Mouse (Mus musculus) MEL (cell line): ENCODE data around the gene Hfe2. TPM values are rescaled to one million over a fixed set of nuclear protein-coding genes. Genes with fewer than 3 reads are reported as not detected.
"Not testable (repeated sequence)": the region's sequence is repeated elsewhere in the genome, so short reads cannot be mapped to it uniquely, and the experiment has no call there.

ENCODE experiments used
- DNase-seq: peaks from one replicate; pipeline ENCODE4 v3.0.0; 2011; ENCODE audit warnings: low read depth, low spot score
- H3K27ac ChIP-seq: 2 replicates; pipeline ENCODE4 v1.5.1; 2012; ENCODE audit warnings: low read depth, mild to moderate bottlenecking, control low read depth, low read length, moderate library complexity; ENCODE audit not compliant: control insufficient read depth
- H3K27me3 ChIP-seq, 2 experiments: fragments of 150-350 bp in 1 of 2; sonication (generic) in 1 of 2; 2 replicates each; pipeline ENCODE4 v1.6.1; 2012; ENCODE audit warnings: low read length in 2 of 2, mild to moderate bottlenecking in 2 of 2, improper control_type of control experiment in 1 of 2, moderate library complexity in 1 of 2; ENCODE audit not compliant: insufficient read depth in 2 of 2, control insufficient read depth in 1 of 2
- H3K36me3 ChIP-seq, 2 experiments: 2 replicates each; pipeline ENCODE4 v1.6.1; 2012 to 2014; ENCODE audit warnings: low read length in 2 of 2, improper control_type of control experiment in 1 of 2, inconsistent platforms in 1 of 2, mild to moderate bottlenecking in 1 of 2; ENCODE audit not compliant: insufficient read depth in 2 of 2, control insufficient read depth in 1 of 2
- H3K4me1 ChIP-seq, 2 experiments: fragments of 150-350 bp in 1 of 2; sonication (generic) in 1 of 2; 2 replicates each; pipeline ENCODE4 v1.6.1; 2012; ENCODE audit warnings: low read length in 2 of 2, improper control_type of control experiment in 1 of 2, mild to moderate bottlenecking in 1 of 2; ENCODE audit not compliant: insufficient read depth in 2 of 2, control insufficient read depth in 1 of 2
- H3K4me3 ChIP-seq, 2 experiments: fragments of 150-350 bp in 1 of 2; sonication (generic) in 1 of 2; 2 replicates each; pipeline ENCODE4 v1.5.1; 2012; ENCODE audit warnings: low read depth in 2 of 2, low read length in 2 of 2, mild to moderate bottlenecking in 2 of 2, moderate library complexity in 2 of 2, control low read depth in 1 of 2, improper control_type of control experiment in 1 of 2; ENCODE audit not compliant: control insufficient read depth in 1 of 2, insufficient read depth in 1 of 2
- H3K79me2 ChIP-seq: 2 replicates; pipeline ENCODE4 v1.6.1; 2012; ENCODE audit warnings: mild to moderate bottlenecking, low read length, moderate library complexity; ENCODE audit not compliant: control insufficient read depth, poor library complexity, insufficient read depth
- H3K9ac ChIP-seq: 2 replicates; pipeline ENCODE4 v1.6.1; 2012; ENCODE audit warnings: low read depth, mild to moderate bottlenecking, control low read depth, low read length, moderate library complexity; ENCODE audit not compliant: control insufficient read depth, poor library complexity, severe bottlenecking
- H3K9me3 ChIP-seq: fragments of 150-350 bp; sonication (generic); replicated peaks from 2 replicates; pipeline ENCODE4 v1.6.1; 2012; ENCODE audit warnings: mild to moderate bottlenecking, low read length, improper control_type of control experiment, moderate library complexity; ENCODE audit not compliant: insufficient read depth
- CHD1 ChIP-seq: IDR thresholded peaks from 2 replicates; pipeline ENCODE4 v1.6.1; 2012; ENCODE audit warnings: low read depth, mild to moderate bottlenecking, inconsistent platforms, low read length, improper control_type of control experiment
- EP300 ChIP-seq, 2 experiments: IDR thresholded peaks; 2 replicates each; pipeline ENCODE4 v1.6.1; 2011; ENCODE audit warnings: improper control_type of control experiment in 2 of 2, low read length in 2 of 2, low read depth in 1 of 2, mild to moderate bottlenecking in 1 of 2
- ETS1 ChIP-seq: IDR thresholded peaks from 2 replicates; pipeline ENCODE4 v1.6.1; 2012; ENCODE audit warnings: low read depth, mild to moderate bottlenecking, inconsistent platforms, low read length, improper control_type of control experiment, moderate library complexity
- GATA1 ChIP-seq: IDR thresholded peaks from 2 replicates; pipeline ENCODE4 v1.6.1; 2011; ENCODE audit warnings: low read depth, low read length, improper control_type of control experiment
- JUND ChIP-seq: IDR thresholded peaks from 2 replicates; pipeline ENCODE4 v1.6.1; 2011; ENCODE audit warnings: low read depth, mild to moderate bottlenecking, improper control_type of control experiment, low read length
- KAT2A ChIP-seq: conservative IDR thresholded peaks from 2 replicates; pipeline ENCODE4 v1.6.1; 2012; ENCODE audit warnings: low read depth, low read length, improper control_type of control experiment, inconsistent platforms
- MAFK ChIP-seq: IDR thresholded peaks from 2 replicates; pipeline ENCODE4 v1.6.1; 2011; ENCODE audit warnings: low read depth, mild to moderate bottlenecking, low read length, improper control_type of control experiment, borderline replicate concordance
- MEF2A ChIP-seq: IDR thresholded peaks from 2 replicates; pipeline ENCODE4 v1.6.1; 2014; ENCODE audit warnings: low read depth, mild to moderate bottlenecking, inconsistent platforms, low read length, improper control_type of control experiment; ENCODE audit not compliant: poor library complexity, insufficient replicate concordance, severe bottlenecking; ENCODE audit errors: extremely low read depth
- MXI1 ChIP-seq: IDR thresholded peaks from 2 replicates; pipeline ENCODE4 v1.6.1; 2011; ENCODE audit warnings: mild to moderate bottlenecking, low read depth, low read length, improper control_type of control experiment
- MYB ChIP-seq: IDR thresholded peaks from 2 replicates; pipeline ENCODE4 v1.6.1; 2011; ENCODE audit warnings: mild to moderate bottlenecking, low read depth, low read length, improper control_type of control experiment
- POLR2AphosphoS2 ChIP-seq: IDR thresholded peaks from 2 replicates; pipeline ENCODE4 v1.6.1; 2011; ENCODE audit warnings: low read length, improper control_type of control experiment
- RCOR1 ChIP-seq: IDR thresholded peaks from 2 replicates; pipeline ENCODE4 v1.6.1; 2012; ENCODE audit warnings: low read depth, mild to moderate bottlenecking, inconsistent platforms, low read length, improper control_type of control experiment
- TCF12 ChIP-seq: IDR thresholded peaks from 2 replicates; pipeline ENCODE4 v1.6.1; 2014; ENCODE audit warnings: low read depth, mild to moderate bottlenecking, inconsistent platforms, low read length, improper control_type of control experiment, moderate library complexity
- UBTF ChIP-seq: IDR thresholded peaks from 2 replicates; pipeline ENCODE4 v1.6.1; 2012; ENCODE audit warnings: low read depth, mild to moderate bottlenecking, inconsistent platforms, low read length, improper control_type of control experiment, moderate library complexity, borderline replicate concordance; ENCODE audit not compliant: insufficient read depth
- ZKSCAN1 ChIP-seq: IDR thresholded peaks from 2 replicates; pipeline ENCODE4 v1.6.1; 2012; ENCODE audit warnings: low read depth, mild to moderate bottlenecking, inconsistent platforms, low read length, improper control_type of control experiment, moderate library complexity
- ZNF384 ChIP-seq: IDR thresholded peaks from 2 replicates; pipeline ENCODE4 v1.6.1; 2012; ENCODE audit warnings: low read depth, mild to moderate bottlenecking, inconsistent platforms, low read length, improper control_type of control experiment
- polyA plus RNA-seq, 2 experiments: library from polyadenylated mRNA; stranded (reverse) in 1 of 2; unstranded in 1 of 2; fragments of >175 nt in 1 of 2; fragments of >200 nt in 1 of 2; gene quantifications; 2 replicates each; pipeline versions ENCODE4 v1.2.1 to v1.2.4; 2012; ENCODE audit warnings: low replicate concordance in 2 of 2, low read depth in 1 of 2; ENCODE audit not compliant: insufficient read length in 2 of 2, insufficient read depth in 1 of 2, missing spikeins in 1 of 2
- total RNA-seq: library from RNA; depleted of rRNA; stranded (reverse); fragments of 300-350 nt; gene quantifications from 2 replicates; pipeline ENCODE4 v1.2.3, GENCODE M21; 2012

Hfe2 gene
- total and polyA plus RNA-seq, 3 experiments, result not detected

GRCm38 (mm10) chr3:96495490-96496210, 29.3 kb upstream of the Hfe2 start:
- Histone ChIP-seq H3K27me3 (no peaks in the 10 kb centered on the region), H3K79me2 (peaks cover 31% of the 10 kb centered on the region), H3K27ac (peak overlapping the region; percentile 91), H3K4me1 (peaks cover 8 to 14% of the 10 kb centered on the region in 2 experiments), H3K9me3 (no peaks in the 10 kb centered on the region), H3K4me3 (peak overlapping the region; percentile 31 to 85)
- DNase-seq, result peak; percentile 67
- TF ChIP-seq MYB (no peak), MAFK (no peak), RCOR1 (no peak), EP300 (IDR thresholded peaks at IDR 0.05; ENCODE audit: low read depth in 1 of 2, low read length in 2 of 2) (no peak), MEF2A (no peak), ETS1 (no peak)
- TF ChIP-seq, all 39 proteins: peak for 0
- peaks cover 4 to 22% of the 10 kb centered on the region in 2 experiments for H3K36me3 ChIP-seq
- peak overlapping the region; percentile 81 for H3K9ac ChIP-seq

- TF ChIP-seq UBTF (no peak), POLR2AphosphoS2 (no peak), ZNF384 (no peak), ZKSCAN1 (no peak), EP300 (IDR thresholded peaks at IDR 0.05; ENCODE audit: low read depth in 1 of 2, low read length in 2 of 2) (no peak), GATA1 (no peak), TCF12 (no peak), JUND (no peak), CHD1 (no peak), MXI1 (no peak), KAT2A (no peak)
- H3K4me1 ChIP-seq, result peaks cover 8 to 14% of the 10 kb centered on the region in 2 experiments
- no peaks in the 10 kb centered on the region for H3K9me3 ChIP-seq
- peak; percentile 86 for DNase-seq
- H3K27me3 ChIP-seq, result no peaks in the 10 kb centered on the region
- peaks cover 29% of the 10 kb centered on the region for H3K79me2 ChIP-seq
- H3K9ac ChIP-seq, result peak overlapping the region; percentile 66
- H3K36me3 ChIP-seq, result peaks cover 4 to 22% of the 10 kb centered on the region in 2 experiments
- peak overlapping the region; percentile 31 to 85 for H3K4me3 ChIP-seq
- peak overlapping the region; percentile 29 for H3K27ac ChIP-seq
These were observed 28.8 kb upstream of the Hfe2 start for GRCm38 (mm10) chr3:96496216-96496615.

- H3K4me3 ChIP-seq, result peak overlapping the region; percentile 31 to 85
- H3K27me3 ChIP-seq, H3K9me3 ChIP-seq: not testable (repeated sequence)
- peaks cover 8 to 14% of the 10 kb centered on the region in 2 experiments for H3K4me1 ChIP-seq
- peak overlapping the region; percentile 29 for H3K27ac ChIP-seq
- DNase-seq, result peak; percentile 88
- H3K79me2 ChIP-seq, result peaks cover 29% of the 10 kb centered on the region
- peaks cover 4 to 22% of the 10 kb centered on the region in 2 experiments for H3K36me3 ChIP-seq
- peak overlapping the region; percentile 66 for H3K9ac ChIP-seq
These were observed 28.2 kb upstream of the Hfe2 start for GRCm38 (mm10) chr3:96496620-96497275.
